Mouse (Mus musculus): ENCODE measurements at regions not wholly inside any gene's neighbourhood (a gene's known extent, or its start where the extent isn't known, plus 50 kb on each side); places are given as distances from the start of the nearest gene placed in this dataset.

- TF ChIP-seq MYC (IDR thresholded peaks at IDR 0.05; ENCODE audit: low read depth, low read length) (no peak), E2F4 (IDR thresholded peaks at IDR 0.05; ENCODE audit: insufficient replicate concordance, low read depth, low read length) (no peak), MEF2A (IDR thresholded peaks at IDR 0.05; ENCODE audit: borderline replicate concordance, low read depth, low read length) (no peak), MXI1 (IDR thresholded peaks at IDR 0.05; ENCODE audit: low read depth, low read length) (no peak), KAT2A (IDR thresholded peaks at IDR 0.05; ENCODE audit: insufficient replicate concordance, low read length) (no peak), POLR2A (IDR thresholded peaks at IDR 0.05; ENCODE audit: low read depth, low read length) (no peak), CTCF (conservative IDR thresholded peaks at IDR 0.05 in 1 of 2, IDR thresholded peaks at IDR 0.05 in 1 of 2; ENCODE audit: low read depth in 2 of 2, low read length in 2 of 2) (no peak), ZKSCAN1 (IDR thresholded peaks at IDR 0.05; ENCODE audit: borderline replicate concordance, low read depth, low read length) (no peak), CHD2 (IDR thresholded peaks at IDR 0.05; ENCODE audit: low read length) (no peak), ZNF384 (IDR thresholded peaks at IDR 0.05; ENCODE audit: low read depth, low read length) (no peak), IRF4 (IDR thresholded peaks at IDR 0.05; ENCODE audit: low read depth, low read length) (no peak)
Measured at GRCm38 (mm10) chr17:45910245-45910644, 121.9 kb downstream of the Vegfa start.

Measured in CH12.LX (cell line).